Mouse (Mus musculus): ENCODE data around the gene Slc25a10. TPM values are rescaled to one million over a fixed set of nuclear protein-coding genes. Genes with fewer than 3 reads are reported as not detected.
A peak's percentile ranks its signal among the peaks of the same experiment; 100 is the strongest.

Slc25a10 gene
- polyA plus RNA-seq, 1 experiment: 40.6 TPM

DNA sequence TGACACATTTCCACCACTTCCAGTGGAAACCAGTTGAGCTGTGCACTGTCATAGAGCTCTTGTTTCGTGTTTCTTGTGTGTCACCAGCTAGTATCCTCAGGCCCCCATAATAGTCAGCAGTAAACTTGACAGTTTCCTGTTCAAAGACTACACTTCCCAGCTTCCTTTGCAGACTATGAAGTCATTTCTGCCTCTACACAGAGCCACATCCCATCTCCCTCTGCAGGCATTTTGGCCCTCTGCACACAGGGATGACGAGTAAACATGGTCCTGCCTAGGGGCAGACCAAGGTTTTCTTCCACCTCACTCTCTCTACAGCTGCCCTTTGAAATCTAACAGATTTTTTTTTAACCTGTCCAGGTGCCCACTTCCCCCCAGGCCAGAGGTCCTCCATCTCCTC lies 55.8 kb downstream of the Slc25a10 start:
- TF ChIP-seq POLR2A (IDR thresholded peaks at IDR 0.05; ENCODE audit: borderline replicate concordance, extremely low read depth, insufficient read depth, insufficient read length, poor library complexity, severe bottlenecking) (no peak), CTCF (IDR thresholded peaks at IDR 0.05; ENCODE audit: borderline replicate concordance, extremely low read depth, insufficient read depth, insufficient read length) (no peak)
- DNase-seq (ENCODE audit: low read depth): peak; percentile 6

GRCm38 (mm10) chr11:120548214-120548613 lies 56.6 kb downstream of the Slc25a10 start:
- DNase-seq (ENCODE audit: low read depth): no peak
- no peak for TF ChIP-seq POLR2A (IDR thresholded peaks at IDR 0.05; ENCODE audit: borderline replicate concordance, extremely low read depth, insufficient read depth, insufficient read length, poor library complexity, severe bottlenecking)
- no peak for TF ChIP-seq CTCF (IDR thresholded peaks at IDR 0.05; ENCODE audit: borderline replicate concordance, extremely low read depth, insufficient read depth, insufficient read length)

DNA sequence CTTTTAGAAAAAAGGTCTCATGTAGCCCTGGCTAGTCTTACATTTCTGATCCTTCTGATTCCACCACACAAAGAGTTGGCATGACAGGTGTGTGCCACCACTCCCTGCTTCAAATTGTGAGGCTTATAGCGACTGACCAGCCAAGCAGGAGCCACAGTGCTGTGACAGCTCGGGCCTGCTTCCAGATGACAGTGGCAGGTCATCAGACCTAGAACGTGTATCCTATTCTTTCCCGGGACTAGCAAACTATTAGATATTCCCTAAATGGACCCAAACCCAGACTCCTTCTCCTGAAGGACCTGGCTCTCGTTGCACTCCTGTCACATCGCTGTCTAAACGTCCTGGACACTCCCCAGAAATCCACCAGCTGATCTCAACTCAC lies 57.1 kb downstream of the Slc25a10 start:
- TF ChIP-seq CTCF (IDR thresholded peaks at IDR 0.05; ENCODE audit: borderline replicate concordance, extremely low read depth, insufficient read depth, insufficient read length) (no peak), POLR2A (IDR thresholded peaks at IDR 0.05; ENCODE audit: borderline replicate concordance, extremely low read depth, insufficient read depth, insufficient read length, poor library complexity, severe bottlenecking) (no peak)
- no peak for DNase-seq (ENCODE audit: low read depth)

Other genes with a start within 250 kb of the Slc25a10 start
- gene Actg1, start 143.3 kb upstream of the Slc25a10 start, polyA plus RNA-seq (2012; rRNA removed): 1,716 and 3,108 TPM in 2 replicates
- 0.95 and 0.96 TPM in 2 replicates for gene Fscn2, start 130.3 kb upstream of the Slc25a10 start, polyA plus RNA-seq (2012; rRNA removed)
- gene Faap100, start 113.1 kb upstream of the Slc25a10 start, polyA plus RNA-seq (2012; rRNA removed): 114 and 122 TPM in 2 replicates
- 62.6 and 63.2 TPM in 2 replicates for gene Nploc4, start 54.1 kb upstream of the Slc25a10 start, polyA plus RNA-seq (2012; rRNA removed)
- 0.04 and 0.10 TPM in 2 replicates for gene Tspan10, start 49.2 kb upstream of the Slc25a10 start, polyA plus RNA-seq (2012; rRNA removed)
- gene Pde6g, start 38.3 kb upstream of the Slc25a10 start, polyA plus RNA-seq (2012; rRNA removed): 0.34 and 0.53 TPM in 2 replicates
- 7.1 and 12.2 TPM in 2 replicates for gene Oxld1, start 33.8 kb upstream of the Slc25a10 start, polyA plus RNA-seq (2012; rRNA removed)
- 24.2 and 35.7 TPM in 2 replicates for gene Ccdc137, start 33.7 kb upstream of the Slc25a10 start, polyA plus RNA-seq (2012; rRNA removed)
- 42.4 and 45.8 TPM in 2 replicates for gene Arl16, start 24.2 kb upstream of the Slc25a10 start, polyA plus RNA-seq (2012; rRNA removed)
- 96.3 and 107 TPM in 2 replicates for gene Mrpl12, start 7.2 kb upstream of the Slc25a10 start, polyA plus RNA-seq (2012; rRNA removed)
- 0.32 and 0.36 TPM in 2 replicates for gene Gcgr, start 38.9 kb downstream of the Slc25a10 start, polyA plus RNA-seq (2012; rRNA removed)
- 204 and 253 TPM in 2 replicates for gene Mcrip1, start 57.9 kb downstream of the Slc25a10 start, polyA plus RNA-seq (2012; rRNA removed)
- not detected in 2 replicates for gene Ppp1r27, start 59.3 kb downstream of the Slc25a10 start, polyA plus RNA-seq (2012; rRNA removed)
- gene P4hb, start 81.4 kb downstream of the Slc25a10 start, polyA plus RNA-seq (2012; rRNA removed): 162 and 206 TPM in 2 replicates
- gene Arhgdia, start 89.8 kb downstream of the Slc25a10 start, polyA plus RNA-seq (2012; rRNA removed): 540 and 581 TPM in 2 replicates
- gene Alyref, start 106.5 kb downstream of the Slc25a10 start, polyA plus RNA-seq (2012; rRNA removed): 86.8 and 89.7 TPM in 2 replicates
- 175 and 222 TPM in 2 replicates for gene Anapc11, start 106.6 kb downstream of the Slc25a10 start, polyA plus RNA-seq (2012; rRNA removed)
- gene Npb, start 116.6 kb downstream of the Slc25a10 start, polyA plus RNA-seq (2012; rRNA removed): 0.29 and 0.45 TPM in 2 replicates
- 229 and 307 TPM in 2 replicates for gene Pcyt2, start 126.1 kb downstream of the Slc25a10 start, polyA plus RNA-seq (2012; rRNA removed)
- 59.4 and 85.8 TPM in 2 replicates for gene Sirt7, start 133.4 kb downstream of the Slc25a10 start, polyA plus RNA-seq (2012; rRNA removed)
- 57.4 and 57.6 TPM in 2 replicates for gene Mafg, start 141.8 kb downstream of the Slc25a10 start, polyA plus RNA-seq (2012; rRNA removed)
- 19.9 and 26.8 TPM in 2 replicates for gene Pycr1, start 151.9 kb downstream of the Slc25a10 start, polyA plus RNA-seq (2012; rRNA removed)
- 0.35 and 0.51 TPM in 2 replicates for gene Myadml2, start 156.3 kb downstream of the Slc25a10 start, polyA plus RNA-seq (2012; rRNA removed)
- gene Notum, start 169.3 kb downstream of the Slc25a10 start, polyA plus RNA-seq (2012; rRNA removed): 1.7 and 2.7 TPM in 2 replicates
- gene Aspscr1, start 181.1 kb downstream of the Slc25a10 start, polyA plus RNA-seq (2012; rRNA removed): 83.0 and 90.3 TPM in 2 replicates
- 59.7 and 89.6 TPM in 2 replicates for gene Cenpx, start 221.9 kb downstream of the Slc25a10 start, polyA plus RNA-seq (2012; rRNA removed)
- gene Lrrc45, start 222.1 kb downstream of the Slc25a10 start, polyA plus RNA-seq (2012; rRNA removed): 97.6 and 128 TPM in 2 replicates
- 425 and 438 TPM in 2 replicates for gene Rac3, start 229.6 kb downstream of the Slc25a10 start, polyA plus RNA-seq (2012; rRNA removed)
- gene Dcxr, start 235.4 kb downstream of the Slc25a10 start, polyA plus RNA-seq (2012; rRNA removed): 8.6 and 11.8 TPM in 2 replicates
- gene Cbr2, start 240.3 kb downstream of the Slc25a10 start, polyA plus RNA-seq (2012; rRNA removed): 0.53 and 0.66 TPM in 2 replicates